Mouse (Mus musculus) granulocyte monocyte progenitor cell, adult 5-6 weeks (primary cell): Measurements from ENCODE around the gene Rbms3. TPM values are rescaled to one million over a fixed set of nuclear protein-coding genes. Genes with fewer than 3 reads are reported as not detected.

Experiments
- ATAC-seq: replicated peaks from 2 replicates; pipeline ENCODE4 v1.8.0; 2016; ENCODE audit warnings: mild to moderate bottlenecking, moderate TSS enrichment, inconsistent platforms; ENCODE audit not compliant: poor library complexity, severe bottlenecking
- total RNA-seq, 2 experiments: library from RNA; stranded (forward) in 1 of 2; stranded (reverse) in 1 of 2; fragments of 200-712, 200-1000 nt in 1 of 2; fragments of >200 nt in 1 of 2; fragmentation: Nextera tagmentation in 1 of 2; gene quantifications; 2 replicates each; pipeline ENCODE4 v1.2.3; 2014 to 2017

The Rbms3 gene
- total RNA-seq, 2 experiments from 2014 or later: not detected

DNA sequence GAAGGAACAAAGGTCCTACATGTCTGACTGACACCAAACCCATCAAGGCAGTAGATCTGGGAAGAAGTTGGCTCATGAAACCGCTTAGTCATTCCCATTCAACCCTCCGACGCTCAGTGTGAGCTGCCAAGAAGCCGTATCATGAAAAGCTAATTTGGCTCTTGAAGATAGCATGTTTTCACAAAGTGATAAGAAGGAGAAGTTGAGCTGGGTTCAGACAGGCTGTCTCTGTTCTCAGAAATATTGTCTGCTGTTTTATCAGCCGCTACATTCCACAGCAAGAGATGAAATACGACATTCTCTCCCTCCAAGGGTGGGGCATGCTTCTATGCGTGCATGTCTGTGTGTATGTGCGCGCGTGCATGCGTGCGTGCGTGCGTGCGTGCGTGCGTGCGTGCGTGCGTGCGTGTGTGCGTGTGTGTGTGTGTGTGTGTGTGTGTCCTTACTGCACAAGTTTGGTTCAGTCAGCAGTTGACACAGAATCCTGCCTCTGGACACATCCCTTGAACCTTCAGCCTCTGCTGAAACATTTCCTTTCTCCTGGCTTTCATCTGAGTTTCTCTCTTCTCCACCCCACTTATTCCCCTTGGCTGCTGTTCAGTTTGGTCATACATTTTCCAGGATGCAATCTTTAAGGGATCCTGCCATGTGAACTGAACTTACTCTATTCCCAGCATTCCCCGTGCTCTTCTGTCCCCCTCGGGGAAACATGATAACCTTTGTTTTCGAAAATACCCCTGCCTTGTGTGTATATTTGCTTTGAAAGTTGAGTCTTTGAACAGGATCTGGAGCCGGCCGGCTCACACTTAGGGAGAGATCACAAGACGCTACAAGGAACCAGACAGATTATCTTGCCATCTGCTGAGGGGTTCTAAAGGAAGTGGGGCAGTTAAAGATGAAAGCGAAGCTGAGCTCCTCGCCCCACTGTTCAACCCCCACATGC is 756.4 kb downstream of the Rbms3 start:
- ATAC-seq: no peak

DNA sequence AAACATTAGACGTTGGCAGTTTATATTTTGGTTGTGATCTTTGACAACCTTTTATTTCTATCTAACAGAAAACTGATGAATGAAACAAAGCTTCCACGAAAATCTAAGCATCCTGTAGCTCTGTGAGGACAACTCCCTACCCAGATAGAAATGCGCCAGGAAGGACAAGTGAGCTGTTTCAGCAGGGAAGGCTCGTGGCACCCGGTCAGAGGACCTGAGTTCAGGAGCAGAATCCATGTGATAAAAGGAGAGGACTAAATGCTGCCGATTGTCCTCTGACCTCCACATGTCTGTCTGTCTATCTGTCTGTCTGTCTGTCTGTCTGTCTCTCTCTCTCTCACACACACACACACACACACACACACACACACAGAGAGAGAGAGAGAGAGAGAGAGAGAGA is 757.4 kb downstream of the Rbms3 start:
- no peak for ATAC-seq

DNA sequence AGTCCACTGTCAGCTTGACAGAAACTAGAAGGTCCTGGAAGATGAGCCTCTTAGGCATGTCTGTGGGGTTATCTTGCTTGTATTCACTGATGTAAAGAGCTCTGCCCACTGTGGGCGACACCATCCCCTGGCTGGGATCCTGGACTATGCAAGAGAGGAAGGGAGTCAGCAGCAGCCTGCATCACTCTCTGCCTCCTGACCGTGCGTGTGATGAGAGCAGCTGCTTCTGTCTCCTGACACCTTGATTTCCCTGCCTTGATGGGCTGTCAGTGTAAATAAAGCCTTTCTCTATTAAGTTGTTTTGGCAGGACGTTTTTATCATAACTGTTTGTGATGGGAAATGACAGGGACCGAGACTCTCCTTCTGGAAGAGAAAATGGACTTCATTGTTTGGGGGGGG is 758.1 kb downstream of the Rbms3 start:
- ATAC-seq: no peak

DNA sequence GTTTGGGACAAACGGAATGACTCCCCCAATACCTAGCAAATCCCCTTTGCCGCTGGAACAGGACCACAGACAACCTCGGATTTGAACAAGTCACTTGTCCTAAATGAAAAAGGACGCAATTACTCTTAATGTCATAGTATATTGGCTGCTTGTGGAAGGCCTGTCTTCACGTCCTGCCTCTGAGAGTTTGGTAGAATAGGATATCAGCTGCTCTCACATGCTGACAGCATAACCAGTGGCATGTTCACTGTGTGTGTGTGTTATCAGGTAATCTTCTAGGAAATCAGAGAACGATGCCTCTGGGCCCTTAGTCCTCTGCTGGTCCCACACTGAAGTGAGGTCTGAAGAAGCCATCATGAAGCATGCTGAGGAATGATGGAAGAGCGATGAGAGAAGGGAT is 763.7 kb downstream of the Rbms3 start:
- no peak for ATAC-seq

DNA sequence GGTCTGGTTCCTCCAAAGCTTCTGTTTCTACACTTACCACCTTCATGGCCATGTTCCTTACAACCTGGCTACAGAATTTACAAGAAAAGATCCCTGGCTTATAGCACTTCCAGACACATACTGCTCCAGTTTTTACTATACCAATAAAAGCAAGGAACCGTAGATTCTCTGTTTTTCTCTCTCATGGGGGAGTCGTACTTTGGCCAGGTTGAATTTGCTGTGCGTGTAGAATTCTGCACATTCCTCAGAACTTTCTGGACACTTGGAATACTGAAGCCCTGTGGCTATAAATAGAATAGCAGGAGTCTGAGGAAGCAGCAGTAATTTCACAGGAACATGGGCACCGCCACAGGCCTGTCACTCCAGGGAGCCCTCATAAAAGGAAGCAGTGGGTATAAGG is 766.1 kb downstream of the Rbms3 start:
- no peak for ATAC-seq

DNA sequence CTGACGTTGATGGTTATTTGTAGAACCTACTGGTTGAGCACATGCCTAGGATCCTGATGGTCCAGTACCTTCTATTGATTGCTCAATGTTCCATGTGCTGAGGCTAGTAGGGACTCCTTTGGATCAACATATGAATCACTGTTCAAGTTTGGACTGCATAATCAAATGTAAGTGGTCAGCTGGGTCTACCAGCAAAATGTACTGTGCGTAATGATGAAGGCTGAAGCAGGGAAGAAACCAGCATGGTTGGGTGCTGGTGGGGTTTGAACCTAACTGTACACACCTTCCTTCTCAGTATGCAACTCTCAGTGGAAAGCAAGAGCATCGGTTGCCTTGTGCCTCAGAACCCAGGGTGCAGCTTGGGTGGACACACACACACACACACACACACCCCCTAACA is 767.4 kb downstream of the Rbms3 start:
- no peak for ATAC-seq

DNA sequence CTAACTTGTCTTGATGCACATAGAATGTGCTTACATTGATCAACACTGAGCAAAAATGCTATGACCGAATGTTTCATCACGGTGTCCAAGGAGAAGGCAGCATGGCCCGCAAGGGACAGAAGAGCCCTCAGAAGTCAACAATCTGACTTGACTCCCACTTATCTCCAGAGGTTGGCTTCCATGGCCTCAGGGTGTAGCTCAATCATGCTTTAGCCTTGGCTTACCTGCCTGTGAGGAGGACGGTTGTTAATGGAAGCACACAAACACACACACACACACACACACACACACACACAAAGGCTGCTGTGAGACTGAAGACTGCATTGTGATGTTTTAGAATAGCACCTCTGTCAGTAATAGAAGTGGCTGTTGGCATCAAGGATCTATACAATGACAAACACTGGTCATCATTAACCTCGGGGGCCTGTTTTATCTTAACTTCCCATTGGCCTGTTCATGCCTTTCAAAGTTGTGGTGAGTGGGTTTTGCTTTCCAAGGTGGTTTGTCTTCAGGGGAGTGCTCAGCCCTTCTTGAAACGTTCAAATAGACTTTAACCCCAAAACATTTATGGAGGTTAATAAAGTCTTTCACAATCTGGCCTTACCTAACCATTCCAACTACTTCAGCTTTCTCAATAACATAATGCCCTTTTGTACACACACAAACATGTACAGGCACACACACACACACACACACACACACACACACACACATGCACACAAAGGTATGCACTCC is 771.7 kb downstream of the Rbms3 start:
- ATAC-seq: no peak

DNA sequence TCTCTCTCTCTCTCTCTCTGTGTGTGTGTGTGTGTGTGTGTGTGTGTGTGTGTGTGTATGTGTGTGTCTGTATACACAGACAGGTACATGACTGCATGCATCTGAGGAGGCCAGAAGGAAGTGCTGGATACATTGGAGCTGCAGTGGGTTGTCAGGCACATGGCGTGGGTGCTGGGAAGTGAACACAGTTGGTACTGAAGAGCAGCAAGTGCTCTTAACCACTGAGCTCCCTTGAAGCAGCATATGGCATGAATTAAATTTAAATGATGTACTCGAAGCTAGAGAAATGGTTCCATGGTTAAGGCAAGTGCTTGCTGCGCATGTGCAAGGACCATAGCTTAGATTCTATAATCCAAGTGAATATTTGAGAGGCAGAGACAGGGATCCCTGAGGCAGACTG is 772.6 kb downstream of the Rbms3 start:
- ATAC-seq: no peak

DNA sequence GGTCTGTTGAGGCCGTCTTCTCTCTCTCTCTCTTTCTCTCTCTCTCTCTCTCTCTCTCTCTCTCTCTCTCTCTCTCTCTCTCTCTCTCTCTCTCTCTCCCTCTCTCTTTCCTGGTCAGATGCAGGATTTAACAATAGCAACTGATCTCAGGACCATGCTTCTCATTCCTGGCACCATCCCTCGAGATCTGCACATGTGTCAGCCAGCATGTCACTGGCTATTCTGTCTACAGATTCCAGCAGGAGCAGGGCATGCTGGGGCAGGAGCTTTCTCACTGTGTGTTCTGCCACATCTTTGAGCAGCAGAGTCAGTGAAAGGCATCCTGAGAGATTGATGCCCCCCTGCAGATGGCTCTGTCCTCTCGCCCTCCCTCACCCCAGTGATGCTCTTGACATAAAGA is 774.0 kb downstream of the Rbms3 start:
- ATAC-seq: no peak

DNA sequence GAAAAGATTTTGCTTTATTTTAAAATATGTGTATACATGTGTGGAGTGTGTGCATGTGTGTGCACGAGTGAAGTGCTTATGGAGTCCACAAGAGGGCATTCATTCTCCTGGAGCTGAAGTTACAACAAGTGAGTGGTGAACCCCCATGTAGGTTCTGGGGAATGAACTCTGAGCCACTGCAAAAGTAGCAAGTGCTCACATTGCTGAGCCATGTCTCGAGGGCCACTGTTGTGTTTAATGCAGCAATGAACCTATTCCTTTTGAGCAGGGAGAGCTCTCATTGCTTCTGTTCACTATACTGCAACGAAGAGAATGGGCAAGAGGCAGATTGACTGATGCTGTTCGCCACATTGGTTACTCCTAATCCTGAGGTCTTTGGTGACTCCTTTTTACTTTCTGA is 780.8 kb downstream of the Rbms3 start:
- no peak for ATAC-seq

DNA sequence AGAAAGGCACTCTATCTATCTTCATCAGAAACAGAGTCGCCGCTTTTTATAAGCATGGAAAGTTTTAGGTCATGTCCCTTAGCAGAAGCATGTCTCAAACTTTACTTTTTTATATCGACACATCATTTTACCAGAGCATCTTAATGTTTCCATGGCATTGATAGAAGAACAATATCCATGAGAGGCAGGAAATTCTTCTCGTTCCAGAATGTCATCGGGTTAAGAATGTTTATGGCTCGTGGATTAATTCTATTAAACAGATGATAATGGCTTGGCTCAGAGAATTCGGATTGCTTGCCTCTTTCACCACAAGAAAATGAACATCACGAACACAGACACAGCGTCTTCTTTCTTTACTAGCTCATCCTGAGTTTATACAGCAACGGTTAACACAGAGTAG is 781.5 kb downstream of the Rbms3 start:
- ATAC-seq: no peak

DNA sequence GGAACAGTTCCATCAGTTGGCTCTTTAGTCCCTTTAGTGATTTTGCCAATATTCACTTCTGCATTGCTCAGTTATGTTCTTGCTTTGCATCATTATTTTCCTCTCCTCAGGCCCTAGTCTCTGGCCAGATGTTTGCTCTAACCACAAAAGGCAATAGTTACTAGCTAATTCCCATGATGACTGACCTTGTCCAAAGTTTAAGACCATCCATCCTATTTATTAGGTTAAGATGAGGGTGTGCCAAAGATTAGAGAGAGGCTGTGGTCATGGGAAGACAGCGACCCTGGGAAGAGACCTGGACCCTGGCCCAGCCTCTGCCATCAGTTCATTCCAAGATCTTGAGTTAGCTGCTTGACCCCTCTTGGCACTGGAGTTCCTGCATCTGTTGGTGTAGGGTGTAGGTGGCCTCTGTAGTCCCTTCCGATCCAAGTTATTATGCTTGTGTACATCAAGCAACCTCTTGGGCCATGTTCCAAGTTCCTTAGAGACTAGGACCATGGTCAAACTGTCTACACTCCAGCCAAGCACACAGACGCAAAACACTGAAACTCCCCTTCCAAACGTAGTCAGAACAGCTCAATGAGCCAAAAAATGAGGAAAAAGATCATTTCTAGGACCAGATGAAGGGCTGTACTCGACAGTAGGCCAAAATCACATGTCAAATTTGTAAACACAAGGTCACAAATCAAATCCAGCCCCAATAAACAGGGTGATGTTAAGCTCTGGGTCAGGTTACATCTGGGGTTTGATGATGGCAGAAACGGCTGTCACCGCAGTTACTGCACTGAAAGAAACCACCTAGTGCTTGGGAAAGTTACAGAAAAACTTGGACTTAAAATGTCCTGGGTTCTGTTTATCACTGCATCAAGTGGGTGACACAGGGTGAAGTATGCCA is 782.2 kb downstream of the Rbms3 start:
- no peak for ATAC-seq

DNA sequence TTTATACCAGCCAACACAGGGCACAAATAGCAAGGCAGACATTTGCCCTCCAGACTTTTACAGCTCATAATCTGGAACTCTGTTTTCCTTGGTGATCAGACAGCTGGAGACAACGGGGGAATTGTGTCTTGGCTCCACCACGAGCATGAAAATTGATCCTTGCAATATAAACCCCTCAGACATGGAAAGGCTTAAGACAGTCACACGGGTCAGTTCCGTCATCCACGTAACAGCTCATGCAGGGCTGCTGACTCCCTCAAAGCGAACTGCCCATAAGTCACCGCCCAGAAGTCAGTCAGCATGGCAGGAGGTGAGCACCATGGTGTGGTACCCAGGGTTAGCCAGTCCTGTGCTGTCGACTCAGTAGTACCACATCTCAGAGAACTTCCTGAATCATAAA is 794.8 kb downstream of the Rbms3 start:
- ATAC-seq: no peak

DNA sequence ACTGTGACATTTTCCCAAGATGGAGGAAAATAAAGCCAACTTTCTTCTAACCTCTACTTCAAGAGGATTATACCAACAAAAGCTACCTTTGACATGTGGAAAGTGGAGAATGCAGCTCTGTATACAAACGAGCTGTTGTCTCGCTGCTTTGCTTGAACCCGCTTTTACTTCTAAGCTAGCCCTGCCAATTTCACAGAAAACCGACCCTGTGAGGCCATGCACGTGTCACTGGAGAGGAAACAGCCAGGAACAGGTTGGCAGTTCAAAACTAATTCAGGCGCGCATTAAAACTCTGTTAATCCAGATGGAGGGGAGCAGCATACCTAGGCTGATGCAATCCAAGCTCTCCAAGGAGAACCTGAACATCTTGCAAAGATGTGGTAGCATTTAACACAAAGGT is 796.0 kb downstream of the Rbms3 start:
- no peak for ATAC-seq

DNA sequence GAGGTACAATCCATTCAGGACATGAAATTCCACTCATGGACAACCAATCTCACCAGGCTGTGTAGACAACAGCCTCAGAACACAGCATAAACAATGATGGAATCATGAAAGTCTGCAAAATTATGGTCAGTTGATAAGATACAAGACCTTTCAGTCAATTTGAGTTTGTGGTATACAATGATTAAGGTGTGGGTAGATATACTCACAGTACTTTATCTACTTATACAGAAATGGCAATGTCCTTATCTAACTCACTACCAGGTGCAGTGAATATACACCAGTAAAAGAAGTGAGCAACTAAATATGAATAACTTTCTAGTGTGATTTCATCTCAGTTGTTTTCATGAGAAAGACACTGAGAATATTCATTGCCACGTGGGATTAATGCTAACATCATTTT is 796.9 kb downstream of the Rbms3 start:
- no peak for ATAC-seq

DNA sequence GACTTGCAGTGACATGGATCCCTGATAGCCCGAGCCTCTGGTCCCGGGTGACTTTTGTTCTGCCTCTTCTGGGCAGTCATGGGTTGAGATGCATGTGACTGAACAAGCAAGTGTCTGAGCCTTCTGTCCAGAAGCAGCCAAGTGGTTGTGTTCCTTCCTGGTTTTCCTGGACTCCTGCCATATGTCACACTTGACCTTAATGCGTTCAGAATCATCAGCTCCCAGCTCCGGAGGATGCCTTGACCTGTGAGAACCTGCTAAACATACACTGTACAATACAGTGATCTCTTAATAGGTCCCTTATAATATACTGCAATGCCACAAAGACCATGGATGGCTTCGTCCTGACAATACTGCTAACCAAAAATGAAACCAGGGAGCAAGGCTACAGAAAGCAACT is 798.3 kb downstream of the Rbms3 start:
- no peak for ATAC-seq

DNA sequence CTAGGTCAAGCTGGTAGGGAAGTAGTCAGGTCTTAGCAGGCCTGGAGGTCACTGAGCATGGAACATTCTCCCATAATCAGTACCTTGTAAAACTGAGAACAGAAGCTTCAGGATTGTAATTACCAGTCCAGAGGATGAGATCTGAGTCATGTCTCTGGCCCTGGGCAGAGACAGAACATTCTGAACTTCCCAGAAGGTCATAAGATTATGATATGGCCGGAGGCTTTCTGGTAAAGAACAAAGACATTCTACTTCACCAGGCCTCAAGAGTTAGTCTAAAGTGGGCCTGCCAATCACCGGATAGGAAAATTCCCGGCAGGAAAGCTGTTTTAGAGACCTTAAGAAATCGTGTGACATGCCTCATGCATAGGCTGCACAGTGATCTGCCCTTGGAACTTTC is 799.8 kb downstream of the Rbms3 start:
- ATAC-seq: no peak

DNA sequence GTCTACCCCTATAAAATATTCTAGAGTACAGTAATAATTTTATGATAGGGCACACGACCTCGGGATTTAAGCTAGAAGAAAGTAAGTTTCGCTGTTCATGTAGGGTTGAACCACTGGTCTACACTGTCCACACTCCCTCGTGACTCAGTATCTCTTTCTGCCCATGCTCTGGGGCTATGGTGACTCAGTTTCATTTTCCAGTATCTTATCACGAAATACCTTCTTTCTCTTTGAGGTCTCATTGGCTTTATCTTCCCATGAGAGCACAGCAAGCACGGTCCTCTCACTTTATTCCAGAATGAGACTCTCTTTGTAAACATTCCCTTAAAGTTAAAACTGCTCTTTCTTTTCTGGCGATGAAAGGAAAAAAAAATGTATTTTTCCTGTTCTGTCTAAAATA is 808.1 kb downstream of the Rbms3 start:
- no peak for ATAC-seq

DNA sequence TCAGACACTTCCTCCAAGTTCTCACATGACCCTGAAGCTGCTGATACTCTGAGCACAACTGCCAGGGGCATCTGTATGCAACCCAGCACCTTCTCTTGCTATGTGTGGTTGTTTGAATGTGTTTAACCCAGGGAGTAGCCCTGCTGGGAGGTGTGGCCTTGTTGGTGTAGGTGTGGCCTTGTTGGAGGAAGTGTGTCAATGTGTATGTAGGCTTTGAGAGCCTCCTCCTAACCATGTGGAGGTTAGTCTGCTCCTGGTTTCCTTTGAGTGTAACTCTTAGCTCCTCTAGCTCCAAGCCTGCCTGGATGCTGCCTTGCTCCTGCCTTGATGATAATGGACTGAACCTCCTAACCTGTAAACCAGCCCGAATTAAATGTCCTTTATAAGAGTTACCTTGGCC is 812.5 kb downstream of the Rbms3 start:
- ATAC-seq: no peak

DNA sequence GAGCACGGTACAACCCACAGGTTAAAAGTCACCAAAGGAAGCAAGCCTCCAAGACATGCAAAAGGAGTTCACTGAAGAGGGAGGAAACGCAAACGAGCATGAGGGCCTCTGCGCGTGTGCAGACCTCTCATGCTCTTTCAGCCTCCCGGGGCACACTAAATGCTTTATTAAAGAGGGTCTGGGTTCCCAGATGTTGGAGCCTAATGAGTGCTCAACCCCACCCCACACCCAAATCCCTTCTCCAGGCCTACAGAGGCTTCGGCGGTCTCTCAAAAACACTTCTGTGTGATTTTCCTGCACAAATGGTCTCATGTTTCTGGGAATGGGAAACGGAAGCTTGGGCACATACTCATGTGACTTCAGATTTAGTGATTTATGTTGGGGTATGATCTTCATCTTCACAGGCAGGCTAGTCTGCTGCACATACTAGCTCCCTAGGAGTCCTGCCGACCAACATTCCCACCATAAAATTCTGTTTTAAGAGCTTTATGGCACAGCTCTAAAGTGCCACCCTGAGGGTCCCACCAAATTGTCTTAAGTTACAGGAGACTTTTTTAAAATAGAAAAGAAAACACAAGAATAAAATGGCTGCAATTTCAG is 815.1 kb downstream of the Rbms3 start:
- ATAC-seq: no peak
